Mouse (Mus musculus) testis, adult 2 months (tissue): Measurements from ENCODE around the gene Plscr2.

Experiments used
- CTCF ChIP-seq: fragments of 200-500 bp; IDR thresholded peaks from 2 replicates; pipeline ENCODE4 v1.5.1; 2012; ENCODE audit warnings: low read depth, mild to moderate bottlenecking, inconsistent platforms, low read length, moderate library complexity; ENCODE audit not compliant: control insufficient read depth, insufficient read depth, insufficient replicate concordance
- POLR2A ChIP-seq: fragments of 200-500 bp; IDR thresholded peaks from 2 replicates; pipeline ENCODE4 v1.6.1; 2012; ENCODE audit warnings: low read depth, mild to moderate bottlenecking, inconsistent platforms, low read length, moderate library complexity; ENCODE audit not compliant: control insufficient read depth

- TF ChIP-seq CTCF: no peak
- no peak for TF ChIP-seq POLR2A
These were observed 61.7 kb downstream of the Plscr2 start for GRCm38 (mm10) chr9:92337063-92337462.
